Mouse (Mus musculus) embryo, embryonic 11 days (tissue): Measurements from ENCODE around the gene Rgs8.

ENCODE experiments used
- DNase-seq: peaks from one replicate; pipeline ENCODE4 v3.0.0-alpha.2; 2015

Gene Rgs8

DNA sequence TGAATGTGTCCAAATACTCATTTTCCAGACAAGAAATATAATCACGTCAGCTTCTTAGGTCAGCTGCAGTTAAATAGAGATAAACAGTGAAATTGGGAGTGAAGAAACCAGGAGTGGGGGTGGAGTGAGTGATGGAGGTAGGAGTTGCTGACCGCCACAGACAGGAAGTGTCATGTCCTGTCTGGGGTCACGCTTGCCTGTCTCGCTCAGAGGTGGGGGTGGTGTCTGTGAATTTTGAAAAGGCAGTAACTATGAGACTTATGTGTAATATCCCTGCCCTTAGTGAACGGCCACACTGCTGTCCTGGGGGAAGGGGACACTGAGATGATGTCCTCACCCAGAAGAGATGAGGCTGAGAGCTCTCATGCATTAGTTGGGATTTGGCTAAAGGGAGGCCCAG, 56.6 kb downstream of the Rgs8 start:
- DNase-seq: no peak

GRCm38 (mm10) chr1:153711544-153712262, 58.9 kb downstream of the Rgs8 start:
- no peak for DNase-seq

DNA sequence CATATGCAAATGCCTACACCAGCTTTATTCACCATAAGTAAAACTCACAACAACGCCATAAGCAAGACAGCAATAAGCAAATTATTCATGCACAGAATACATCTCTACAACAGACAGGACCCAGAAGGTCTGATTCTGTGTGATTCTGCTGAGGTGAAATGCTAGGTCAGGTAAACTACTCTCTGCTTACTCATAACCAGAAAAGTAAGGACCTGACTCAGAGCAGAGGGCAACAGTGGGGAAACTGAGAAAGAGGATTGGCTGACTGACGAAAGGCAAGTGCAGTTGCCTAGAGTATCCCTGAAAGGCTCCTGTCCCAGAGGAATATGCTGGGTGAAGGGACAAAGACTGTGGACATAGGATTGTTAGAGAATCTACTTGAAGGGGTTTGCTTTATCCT, 59.8 kb downstream of the Rgs8 start:
- no peak for DNase-seq

- no peak for DNase-seq
These were observed 65.2 kb downstream of the Rgs8 start for GRCm38 (mm10) chr1:153717990-153718389.

GRCm38 (mm10) chr1:153720935-153721334, 68.1 kb downstream of the Rgs8 start:
- no peak for DNase-seq

DNA sequence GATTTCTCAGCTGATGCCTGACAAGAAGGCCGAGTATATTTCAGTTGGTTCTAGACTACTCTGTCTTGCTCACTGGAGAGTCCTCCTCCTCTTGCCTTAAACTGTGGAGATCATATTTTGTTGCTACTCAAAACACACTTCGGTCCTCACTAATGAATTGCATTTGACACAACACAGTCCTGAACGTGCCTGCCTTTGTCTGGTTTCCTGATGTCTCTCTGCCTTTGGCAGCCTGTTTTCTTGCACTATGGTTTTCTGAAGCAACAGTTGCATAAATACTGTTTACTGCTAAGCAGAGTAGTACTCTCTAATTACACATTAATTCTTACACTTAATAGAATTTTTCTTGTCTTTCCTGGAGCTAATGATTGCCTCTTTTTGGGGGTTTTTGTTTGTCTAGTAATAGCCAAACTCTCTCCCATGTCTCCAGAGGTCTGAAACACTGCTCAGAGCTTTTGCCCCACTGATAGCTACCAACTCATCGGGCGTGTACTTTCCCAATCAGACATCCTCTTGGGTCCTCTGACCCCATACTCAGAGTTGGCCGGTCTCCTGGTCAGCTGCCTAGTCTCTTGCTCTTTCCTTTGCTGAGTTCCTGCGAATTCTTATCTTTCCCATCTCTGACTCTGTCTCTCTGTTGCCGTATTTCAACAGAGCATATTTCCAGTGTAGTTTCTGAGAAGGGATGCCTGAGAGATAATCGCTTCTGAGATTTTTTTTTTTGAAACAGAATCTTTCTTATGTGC, 68.9 kb downstream of the Rgs8 start:
- no peak for DNase-seq

DNA sequence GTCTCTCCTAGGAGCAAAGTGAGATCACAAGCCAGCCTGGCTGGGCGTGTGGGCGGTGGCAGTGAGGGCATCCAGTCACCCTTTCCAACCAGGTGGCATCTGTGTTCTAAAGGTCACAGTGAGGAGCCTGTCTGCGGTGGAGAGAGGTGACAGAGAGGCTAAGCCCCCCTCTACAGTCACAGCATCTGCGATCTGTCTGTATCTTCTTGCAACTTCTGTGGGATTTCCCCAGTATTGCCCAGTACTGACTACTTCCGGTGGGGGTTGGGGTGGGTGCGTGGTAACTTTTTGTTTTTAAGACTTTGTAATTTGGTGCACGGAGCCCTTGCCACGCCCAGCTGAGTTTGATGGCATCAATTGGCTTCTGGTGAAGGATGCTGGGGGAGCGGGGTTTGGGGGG, 70.6 kb downstream of the Rgs8 start:
- DNase-seq: no peak

- no peak for DNase-seq
These were observed 73.8 kb downstream of the Rgs8 start for GRCm38 (mm10) chr1:153726636-153727035.

GRCm38 (mm10) chr1:153729806-153730205, 77.0 kb downstream of the Rgs8 start:
- DNase-seq: no peak

DNA sequence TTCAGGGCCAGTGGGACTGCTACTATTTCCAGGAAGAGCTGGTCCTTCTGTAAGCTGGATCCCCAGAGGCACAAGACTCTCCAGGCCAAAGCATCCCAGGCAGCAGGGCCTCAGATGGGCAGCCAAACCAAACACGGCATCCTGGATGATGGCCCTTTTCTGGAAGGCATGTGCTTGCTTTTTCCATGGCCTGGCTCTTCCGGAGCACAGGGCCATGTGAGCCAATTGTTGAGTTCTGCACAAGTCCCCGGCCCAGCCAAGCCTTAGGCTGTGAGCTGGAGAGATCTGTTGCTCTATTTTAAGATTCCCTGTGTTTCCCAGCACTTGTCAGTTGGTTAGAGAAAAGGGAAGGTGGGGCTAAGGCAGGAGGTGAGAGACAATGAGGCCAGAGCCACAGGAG, 77.8 kb downstream of the Rgs8 start:
- no peak for DNase-seq

DNA sequence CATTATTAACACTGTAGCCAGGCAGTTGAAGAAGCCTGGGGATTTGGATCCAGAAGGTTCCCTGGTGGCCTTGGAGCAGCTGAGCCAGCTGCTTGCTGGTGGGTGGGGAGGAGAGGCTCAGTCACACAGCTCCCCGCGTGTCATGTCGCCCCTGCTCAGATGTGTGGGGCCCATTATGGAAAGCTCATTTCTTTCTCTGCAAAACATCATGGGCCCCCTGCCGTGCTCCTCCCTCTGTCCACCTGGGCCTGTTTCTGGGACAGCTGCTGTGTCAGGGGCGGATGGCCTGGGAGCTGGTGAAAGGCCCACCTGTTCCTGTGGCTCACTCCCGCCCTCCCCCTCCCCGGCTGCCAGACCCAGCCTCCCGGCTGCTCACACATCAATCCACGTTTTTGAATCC, 80.4 kb downstream of the Rgs8 start:
- DNase-seq: no peak

DNA sequence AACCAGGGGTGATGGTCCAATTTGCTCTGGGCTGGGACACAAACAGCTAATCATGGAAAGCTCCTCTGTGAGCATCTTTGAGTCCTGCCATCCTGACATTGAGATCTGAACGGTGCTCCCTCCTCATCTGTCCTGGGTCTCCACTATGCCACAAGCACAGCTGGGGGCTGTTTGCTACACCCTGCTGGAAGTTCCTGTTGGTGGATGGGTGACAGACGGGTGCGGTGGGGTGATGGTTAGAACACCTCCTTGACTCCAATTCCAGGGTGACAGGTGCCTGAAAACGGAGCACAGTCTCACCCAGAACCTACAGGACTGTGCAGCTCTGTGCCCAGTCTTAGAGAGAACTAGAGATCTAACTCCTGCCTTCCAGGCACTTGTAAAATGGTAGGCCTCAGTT, 82.0 kb downstream of the Rgs8 start:
- no peak for DNase-seq

GRCm38 (mm10) chr1:153736096-153736495, 83.3 kb downstream of the Rgs8 start:
- DNase-seq: no peak

DNA sequence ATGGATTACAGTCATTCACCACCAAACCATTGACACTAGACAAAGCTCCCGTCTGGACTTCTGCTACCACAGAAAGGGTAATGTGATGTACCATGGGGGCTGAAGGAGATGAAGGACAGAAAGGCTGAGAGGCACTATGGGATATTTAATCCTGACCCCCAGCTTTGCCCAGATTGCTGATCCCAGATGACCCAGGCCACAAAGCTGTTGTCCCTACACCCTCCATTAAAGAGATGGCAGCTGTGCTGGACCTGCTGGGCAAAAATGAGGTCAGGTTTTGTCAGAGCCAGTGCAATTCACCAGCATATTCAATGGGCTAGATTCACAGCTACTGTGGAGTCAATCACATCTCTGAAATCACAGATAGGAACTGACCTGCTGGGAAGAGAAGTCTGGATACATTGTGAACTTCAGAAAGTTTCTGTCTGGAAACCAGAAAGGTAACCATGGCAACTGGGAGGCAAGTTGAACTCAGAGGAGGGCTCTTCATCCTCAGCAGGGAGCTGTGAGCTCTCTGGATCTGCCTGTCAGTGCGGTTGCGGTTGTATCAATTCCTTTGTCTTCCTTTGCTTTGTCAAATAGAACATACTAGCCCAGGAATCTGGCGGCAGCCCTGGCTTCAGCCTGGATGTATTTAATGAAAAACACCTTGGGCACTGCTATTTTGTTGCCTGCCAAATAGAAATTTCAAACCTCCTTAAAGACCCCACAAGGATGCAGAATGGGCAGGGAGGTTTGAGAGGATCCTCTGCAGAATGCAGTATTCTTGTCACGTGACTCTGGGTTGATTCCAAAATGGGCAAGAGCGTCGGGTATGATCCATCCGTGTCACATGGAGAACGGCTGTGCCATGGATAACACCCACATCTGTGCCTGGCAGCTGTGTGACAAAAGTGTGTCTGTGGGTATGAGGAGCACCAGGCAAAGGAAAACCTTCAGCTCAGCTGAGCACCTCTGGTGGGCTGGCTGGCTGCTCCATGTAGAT, 84.6 kb downstream of the Rgs8 start:
- peak; percentile 70 for DNase-seq

- no peak for DNase-seq
These were observed 86.7 kb downstream of the Rgs8 start for GRCm38 (mm10) chr1:153739437-153740015.

GRCm38 (mm10) chr1:153740145-153740544, 87.3 kb downstream of the Rgs8 start, which contains the start of gene Rgs16:
TSS of gene Rgs16 (plus strand) at chr1:153740349.
- DNase-seq: peak; percentile 92

GRCm38 (mm10) chr1:153740775-153741400, 88.1 kb downstream of the Rgs8 start:
- DNase-seq: peak; percentile 18

GRCm38 (mm10) chr1:153741551-153742316, 88.9 kb downstream of the Rgs8 start:
- no peak for DNase-seq

DNA sequence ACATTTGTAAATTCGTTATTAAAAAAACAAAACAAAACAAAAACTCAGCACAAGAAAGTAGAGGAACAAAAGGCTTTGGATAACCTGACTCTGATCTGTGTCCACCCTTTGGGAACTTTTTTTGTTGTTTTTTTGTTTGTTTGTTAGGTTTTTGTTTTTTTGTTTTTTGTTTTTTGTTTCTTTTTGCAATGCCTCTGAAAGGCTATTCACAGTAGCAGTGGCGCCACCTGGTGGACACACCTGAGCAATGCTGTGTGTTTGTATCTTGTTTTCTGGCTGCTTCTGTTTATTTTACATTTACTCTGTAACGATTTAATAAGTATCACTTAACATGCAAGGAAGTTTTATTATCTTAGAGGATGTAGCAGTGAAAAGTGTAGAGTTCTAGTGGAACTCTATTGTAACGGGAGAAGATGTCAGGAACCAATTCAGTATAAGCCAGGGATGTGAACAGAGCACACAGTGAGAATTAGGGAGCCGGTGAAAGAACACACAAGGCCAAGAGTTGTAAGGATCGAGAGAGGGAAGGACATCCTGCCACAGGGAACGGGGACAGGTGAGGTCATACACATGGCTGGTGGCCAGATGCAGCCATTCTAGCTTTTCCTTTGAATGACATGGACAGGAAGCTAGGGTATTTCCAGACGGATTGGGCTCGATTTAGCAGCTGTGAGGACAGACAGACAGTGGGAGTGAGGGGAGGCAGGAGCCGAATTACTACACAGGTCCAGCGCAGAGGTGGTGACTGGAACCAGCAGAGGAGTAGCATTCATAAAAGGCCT, 89.7 kb downstream of the Rgs8 start:
- DNase-seq: peak; percentile 82

DNA sequence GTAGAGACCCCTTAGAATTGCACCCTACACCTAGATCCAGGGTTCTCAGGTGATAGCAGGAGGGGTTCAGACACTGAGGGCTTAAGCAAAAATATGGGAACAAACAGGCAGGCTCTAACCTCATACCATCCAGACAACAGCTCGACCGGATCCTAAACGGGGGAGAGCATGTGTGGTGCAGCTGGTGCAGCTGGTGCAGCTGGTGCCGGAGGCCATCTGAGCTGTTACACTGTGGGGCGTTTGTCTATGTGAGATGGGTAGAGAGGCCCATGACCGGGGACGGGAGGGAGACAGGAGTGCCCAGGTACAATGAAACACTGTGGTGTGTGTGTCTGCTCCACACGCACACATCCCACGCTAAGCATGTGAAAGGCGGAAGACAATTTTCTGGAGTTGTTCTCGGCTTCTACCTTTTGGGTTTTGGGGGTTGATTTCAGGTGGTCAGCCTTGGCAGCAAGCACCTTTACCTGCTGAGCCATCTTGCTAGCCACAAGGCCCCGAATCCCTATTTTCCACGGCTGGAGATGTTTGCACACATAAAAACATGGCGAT, 93.4 kb downstream of the Rgs8 start:
- no peak for DNase-seq
